Mouse (Mus musculus): ENCODE results near the gene Sox30. TPM values are rescaled to one million over a fixed set of nuclear protein-coding genes. Genes with fewer than 3 reads are reported as not detected.

Gene Sox30
- total RNA-seq, 2 experiments from 2014 or later: 0.14 to 0.24 TPM

Other genes with a start within 250 kb of the Sox30 start
- 10 to 100 TPM; 37.4 to 38.2 TPM for gene Clint1, start 128.3 kb upstream of the Sox30 start, total RNA-seq (2021)
- 1 to 10 TPM; 4.8 to 5.2 TPM for gene Lsm11, start 35.4 kb upstream of the Sox30 start, total RNA-seq (2021)
- gene Thg1l, start 24.8 kb upstream of the Sox30 start, total RNA-seq (2021): 1 to 10 TPM; 4.9 to 6.3 TPM
- 1 to 10 TPM; 2.3 to 3.1 TPM for gene Gm12166, start 72.0 kb downstream of the Sox30 start, total RNA-seq (2021)
- gene Adam19, start 75.7 kb downstream of the Sox30 start, total RNA-seq (2021): 10 to 100 TPM; 56.8 to 77.7 TPM
- gene Nipal4, start 186.2 kb downstream of the Sox30 start, total RNA-seq (2021): under 1 TPM; 0.07 to 0.24 TPM

All from heart, postnatal 14 days (tissue).